Mouse (Mus musculus) kidney, postnatal 0 days (tissue): ENCODE measurements around the gene Npb. TPM values are rescaled to one million over a fixed set of nuclear protein-coding genes. Genes with fewer than 3 reads are reported as not detected.

Experiments
- ATAC-seq: fragments of 200-750 bp; cut with Nextera tagmentation; replicated peaks from 2 replicates; pipeline ENCODE4 v1.8.0; 2017; ENCODE audit warnings: low read depth, moderate number of reproducible peaks, moderate TSS enrichment, moderate library complexity; ENCODE audit not compliant: low FRiP score
- DNase-seq: peaks from one replicate; pipeline ENCODE4 v3.0.0-alpha.2; 2016; ENCODE audit warnings: low spot score
- H3K27ac ChIP-seq: fragments of 300-500 bp; sonication (generic); 2 replicates; pipeline ENCODE4 v1.5.1; 2014; ENCODE audit warnings: mild to moderate bottlenecking
- H3K27me3 ChIP-seq: fragments of 300-500 bp; sonication (generic); 2 replicates; pipeline ENCODE4 v1.6.1; 2014; ENCODE audit warnings: low read length, mixed read lengths; ENCODE audit not compliant: insufficient read depth
- H3K36me3 ChIP-seq: fragments of 300-500 bp; sonication (generic); 2 replicates; pipeline ENCODE4 v1.6.1; 2014; ENCODE audit warnings: low read length, mixed read lengths; ENCODE audit not compliant: insufficient read depth
- H3K4me1 ChIP-seq: fragments of 300-500 bp; sonication (generic); replicated peaks from 2 replicates; pipeline ENCODE4 v1.6.1; 2014; ENCODE audit warnings: antibody characterized with exemption, low read length, mixed read lengths; ENCODE audit not compliant: insufficient read depth
- H3K4me2 ChIP-seq: fragments of 300-500 bp; sonication (generic); 2 replicates; pipeline ENCODE4 v1.6.1; 2014; ENCODE audit warnings: mild to moderate bottlenecking, low read length, moderate library complexity, mixed read lengths
- H3K4me3 ChIP-seq: fragments of 300-500 bp; sonication (generic); replicated peaks from 2 replicates; pipeline ENCODE4 v1.5.1; 2014; ENCODE audit warnings: low read depth, low read length
- H3K9ac ChIP-seq: fragments of 300-500 bp; sonication (generic); 2 replicates; pipeline ENCODE4 v1.6.1; 2014; ENCODE audit warnings: low read depth, low read length
- H3K9me3 ChIP-seq: fragments of 300-500 bp; sonication (generic); replicated peaks from 2 replicates; pipeline ENCODE4 v1.6.1; 2016; ENCODE audit warnings: low read length, inconsistent platforms, mixed read lengths
- CTCF ChIP-seq: IDR thresholded peaks from 2 replicates; pipeline ENCODE4 v1.5.1; 2016; ENCODE audit warnings: antibody characterized with exemption, low read depth, mild to moderate bottlenecking, moderate library complexity
- WGBS: fragments of 180-500 bp; shearing (Covaris S2); extraction: QIAGEN DNeasy Blood & Tissue Kit; methylation state at CpG from one replicate; pipeline ENCODE4 v1.1.7; 2014; 5-methylcytosine and 5-hydroxymethylcytosine counted together
- polyA plus RNA-seq: library from polyadenylated mRNA; unstranded; fragments of >200 nt; fragmentation: Nextera tagmentation; extraction: Ambion mirVana; gene quantifications from 2 replicates; pipeline ENCODE4 v1.2.1, GENCODE M21; 2015

The Npb gene
- polyA plus RNA-seq, 1 experiment from 2014 or later = 51.4 TPM

- no peak for TF ChIP-seq CTCF
- Histone ChIP-seq H3K9me3 (no peaks in the 10 kb centered on the region), H3K9ac (no peak overlapping the region), H3K4me3 (no peak overlapping the region), H3K4me2 (no peak overlapping the region), H3K27ac (no peak overlapping the region), H3K4me1 (0 out of 2 replicates have a peak, but pooled peaks cover 5% of the 10 kb centered on the region), H3K36me3 (no peaks in the 10 kb centered on the region), H3K27me3 (no peaks in the 10 kb centered on the region)
- DNase-seq = no peak
- ATAC-seq = no peak
- 54% methylated on average over 9 of the region's 9 CpGs for WGBS
These were observed 33.0 kb downstream of the Npb start for GRCm38 (mm10) chr11:120641255-120641654.

GRCm38 (mm10) chr11:120641869-120642268 lies 33.6 kb downstream of the Npb start:
- Histone ChIP-seq H3K36me3 (no peaks in the 10 kb centered on the region), H3K4me3 (no peak overlapping the region), H3K4me2 (no peak overlapping the region), H3K4me1 (0 out of 2 replicates have a peak, but pooled peaks cover 5% of the 10 kb centered on the region), H3K27ac (no peak overlapping the region), H3K27me3 (no peaks in the 10 kb centered on the region), H3K9me3 (no peaks in the 10 kb centered on the region), H3K9ac (no peak overlapping the region)
- DNase-seq = no peak
- no peak for ATAC-seq
- WGBS = 80% methylated on average over 8 of the region's 8 CpGs
- no peak for TF ChIP-seq CTCF

- Histone ChIP-seq H3K36me3 (no peaks in the 10 kb centered on the region), H3K27me3 (no peaks in the 10 kb centered on the region), H3K4me2 (peak overlapping the region; percentile 74), H3K27ac (no peak overlapping the region), H3K4me1 (peaks cover 9% of the 10 kb centered on the region), H3K4me3 (peak overlapping the region; percentile 40), H3K9ac (peak overlapping the region; percentile 55), H3K9me3 (no peaks in the 10 kb centered on the region)
- no peak for TF ChIP-seq CTCF
- WGBS = under 1% methylated on average over 18 of the region's 18 CpGs
- DNase-seq = no peak
- peak; percentile 4; the same call in 1 of the 2 replicates for ATAC-seq
These were observed 34.8 kb downstream of the Npb start for GRCm38 (mm10) chr11:120642939-120643600.

- Histone ChIP-seq H3K27ac (no peak within 1 kb of the TSS), H3K4me3 (peak within 1 kb of the TSS; percentile 40), H3K27me3 (no peaks in the 10 kb centered on the region), H3K9me3 (no peaks in the 10 kb centered on the region), H3K4me1 (peaks cover 10% of the 10 kb centered on the region), H3K4me2 (peak within 1 kb of the TSS; percentile 74), H3K9ac (peak within 1 kb of the TSS; percentile 55), H3K36me3 (no peaks in the 10 kb centered on the region)
- ATAC-seq (peak; percentile 96), DNase-seq (peak; percentile 96)
- WGBS = under 1% methylated on average over 15 of the region's 15 CpGs
- no peak for TF ChIP-seq CTCF
These were observed 35.3 kb downstream of the Npb start, which contains the start of gene Pycr1 for GRCm38 (mm10) chr11:120643601-120643987. Gene Pycr1 (minus strand): TSS chr11:120643769.

- 84% methylated on average over 35 of the region's 35 CpGs for WGBS
- no peak for TF ChIP-seq CTCF
- H3K4me3 ChIP-seq = no peak overlapping the region
- H3K9me3 ChIP-seq = no peaks in the 10 kb centered on the region
- H3K27me3 ChIP-seq = no peaks in the 10 kb centered on the region
- no peak overlapping the region for H3K27ac ChIP-seq
- peaks cover 10% of the 10 kb centered on the region for H3K4me1 ChIP-seq
- H3K4me2 ChIP-seq = peak overlapping the region; percentile 47; the same call in 1 of the 2 replicates
- peak overlapping the region; percentile 27; the same call in 1 of the 2 replicates for H3K9ac ChIP-seq
- DNase-seq = no peak
- no peak for ATAC-seq
- no peaks in the 10 kb centered on the region for H3K36me3 ChIP-seq
These were observed 39.0 kb downstream of the Npb start for GRCm38 (mm10) chr11:120647047-120647830.

- Histone ChIP-seq H3K9ac (peak within 1 kb of the TSS; percentile 27; the same call in 1 of the 2 replicates), H3K4me3 (peak within 1 kb of the TSS; percentile 10; the same call in 1 of the 2 replicates), H3K36me3 (no peaks in the 10 kb centered on the region), H3K27me3 (no peaks in the 10 kb centered on the region), H3K9me3 (no peaks in the 10 kb centered on the region), H3K4me2 (peak within 1 kb of the TSS; percentile 47), H3K4me1 (peaks cover 7% of the 10 kb centered on the region), H3K27ac (no peak within 1 kb of the TSS)
- DNase-seq (peak; percentile 19), ATAC-seq (no peak)
- TF ChIP-seq CTCF = no peak
- WGBS = 6% methylated on average over 13 of the region's 13 CpGs
These were observed 39.8 kb downstream of the Npb start, which contains the start of gene Myadml2 for GRCm38 (mm10) chr11:120648001-120648476. Gene Myadml2 (minus strand): TSS chr11:120648158.
